Mouse (Mus musculus): Measurements from ENCODE around the gene Tmigd3. TPM values are rescaled to one million over a fixed set of nuclear protein-coding genes. Genes with fewer than 3 reads are reported as not detected.

Gene Tmigd3
- polyA plus RNA-seq, 1 experiment from 2014 or later = not detected

- no peaks in the 10 kb centered on the region for H3K36me3 ChIP-seq (replicated peaks)
- no peaks in the 10 kb centered on the region for H3K9me3 ChIP-seq
- H3K27ac ChIP-seq = no peak overlapping the region
- no peak overlapping the region for H3K4me3 ChIP-seq (replicated peaks)
- H3K9ac ChIP-seq = no peak overlapping the region
- no peaks in the 10 kb centered on the region for H3K27me3 ChIP-seq
- no peaks in the 10 kb centered on the region for H3K4me1 ChIP-seq
- no peak overlapping the region for H3K4me2 ChIP-seq
- no peak for ATAC-seq (ENCODE audit: low FRiP score)
- 88% methylated on average over 7 of the region's 7 CpGs for WGBS
Observed at GRCm38 (mm10) chr3:105929821-105930220, 59.1 kb downstream of the Tmigd3 start.

GRCm38 (mm10) chr3:105931095-105931494 is 60.4 kb downstream of the Tmigd3 start:
- H3K9me3 ChIP-seq = no peaks in the 10 kb centered on the region
- no peaks in the 10 kb centered on the region for H3K36me3 ChIP-seq (replicated peaks)
- H3K9ac ChIP-seq = no peak overlapping the region
- H3K4me1 ChIP-seq = no peaks in the 10 kb centered on the region
- H3K4me2 ChIP-seq = no peak overlapping the region
- ATAC-seq (ENCODE audit: low FRiP score) = no peak
- no peak overlapping the region for H3K4me3 ChIP-seq (replicated peaks)
- H3K27ac ChIP-seq = no peak overlapping the region
- no peaks in the 10 kb centered on the region for H3K27me3 ChIP-seq
- WGBS = 88% methylated on average over 2 of the region's 2 CpGs

GRCm38 (mm10) chr3:105932240-105933071 is 61.8 kb downstream of the Tmigd3 start, which contains the start of gene I830077J02Rik:
Gene I830077J02Rik, minus strand, starts transcription at chr3:105932664.
- no peaks in the 10 kb centered on the region for H3K4me1 ChIP-seq
- H3K36me3 ChIP-seq (replicated peaks) = peaks cover 3% of the 10 kb centered on the region; the same call in 1 of the 2 replicates
- H3K9ac ChIP-seq = no peak within 1 kb of the TSS
- no peak within 1 kb of the TSS for H3K4me3 ChIP-seq (replicated peaks)
- no peaks in the 10 kb centered on the region for H3K27me3 ChIP-seq
- no peaks in the 10 kb centered on the region for H3K9me3 ChIP-seq
- no peak within 1 kb of the TSS for H3K4me2 ChIP-seq
- no peak within 1 kb of the TSS for H3K27ac ChIP-seq
- WGBS = 81% methylated on average over 8 of the region's 8 CpGs
- no peak for ATAC-seq (ENCODE audit: low FRiP score)

- H3K9me3 ChIP-seq = no peaks in the 10 kb centered on the region
- H3K27me3 ChIP-seq = no peaks in the 10 kb centered on the region
- no peak overlapping the region for H3K27ac ChIP-seq
- WGBS = 94% methylated on average over 6 of the region's 6 CpGs
- H3K4me1 ChIP-seq = no peaks in the 10 kb centered on the region
- ATAC-seq (ENCODE audit: low FRiP score) = no peak
- H3K4me3 ChIP-seq (replicated peaks) = no peak overlapping the region
- no peak overlapping the region for H3K9ac ChIP-seq
- peaks cover 8% of the 10 kb centered on the region; the same call in 1 of the 2 replicates for H3K36me3 ChIP-seq (replicated peaks)
- H3K4me2 ChIP-seq = no peak overlapping the region
Observed at GRCm38 (mm10) chr3:105933926-105934325, 63.2 kb downstream of the Tmigd3 start.

GRCm38 (mm10) chr3:105935033-105935432 is 64.3 kb downstream of the Tmigd3 start:
- H3K36me3 ChIP-seq (replicated peaks) = peaks cover 11% of the 10 kb centered on the region
- no peaks in the 10 kb centered on the region for H3K4me1 ChIP-seq
- no peak overlapping the region for H3K4me2 ChIP-seq
- H3K27me3 ChIP-seq = no peaks in the 10 kb centered on the region
- 94% methylated on average over 5 of the region's 5 CpGs for WGBS
- no peaks in the 10 kb centered on the region for H3K9me3 ChIP-seq
- no peak overlapping the region for H3K27ac ChIP-seq
- no peak overlapping the region for H3K9ac ChIP-seq
- ATAC-seq (ENCODE audit: low FRiP score) = no peak
- H3K4me3 ChIP-seq (replicated peaks) = no peak overlapping the region

- Histone ChIP-seq H3K9me3 (no peaks in the 10 kb centered on the region), H3K27ac (no peak overlapping the region), H3K36me3 (replicated peaks) (peaks cover 21% of the 10 kb centered on the region), H3K27me3 (no peaks in the 10 kb centered on the region), H3K4me2 (no peak overlapping the region), H3K4me3 (replicated peaks) (no peak overlapping the region), H3K9ac (no peak overlapping the region), H3K4me1 (no peaks in the 10 kb centered on the region)
- WGBS = 93% methylated on average over 4 of the region's 4 CpGs
- no peak for ATAC-seq (ENCODE audit: low FRiP score)
Observed at GRCm38 (mm10) chr3:105936111-105936510, 65.4 kb downstream of the Tmigd3 start.

GRCm38 (mm10) chr3:105951348-105951747 is 80.6 kb downstream of the Tmigd3 start:
- Histone ChIP-seq H3K36me3 (replicated peaks) (peaks cover 71% of the 10 kb centered on the region), H3K4me3 (replicated peaks) (no peak overlapping the region), H3K27me3 (no peaks in the 10 kb centered on the region), H3K4me1 (no peaks in the 10 kb centered on the region), H3K27ac (no peak overlapping the region), H3K4me2 (no peak overlapping the region), H3K9me3 (no peaks in the 10 kb centered on the region), H3K9ac (no peak overlapping the region)
- no peak for ATAC-seq (ENCODE audit: low FRiP score)
- 96% methylated on average over 7 of the region's 7 CpGs for WGBS

GRCm38 (mm10) chr3:105957235-105957634 is 86.5 kb downstream of the Tmigd3 start:
- Histone ChIP-seq H3K4me1 (peaks cover 26% of the 10 kb centered on the region), H3K4me2 (no peak overlapping the region; the same call in 1 of the 2 replicates), H3K27ac (no peak overlapping the region), H3K9ac (peak overlapping the region; percentile 21; the same call in 1 of the 2 replicates), H3K9me3 (no peaks in the 10 kb centered on the region), H3K4me3 (replicated peaks) (no peak overlapping the region), H3K36me3 (replicated peaks) (peaks cover 32% of the 10 kb centered on the region), H3K27me3 (no peaks in the 10 kb centered on the region)
- no peak for ATAC-seq (ENCODE audit: low FRiP score)
- WGBS = 94% methylated on average over 1 of the region's 1 CpGs

GRCm38 (mm10) chr3:105958204-105958603 is 87.5 kb downstream of the Tmigd3 start:
- peaks cover 32% of the 10 kb centered on the region for H3K36me3 ChIP-seq (replicated peaks)

GRCm38 (mm10) chr3:105958974-105959580 is 88.4 kb downstream of the Tmigd3 start, which contains the start of gene Wdr77:
Gene Wdr77, plus strand, starts transcription at chr3:105959369.
- WGBS = under 1% methylated on average over 52 of the region's 52 CpGs
- H3K4me1 ChIP-seq = peaks cover 26% of the 10 kb centered on the region
- H3K36me3 ChIP-seq (replicated peaks) = peaks cover 35% of the 10 kb centered on the region
- H3K4me2 ChIP-seq = peak within 1 kb of the TSS; percentile 87
- ATAC-seq (ENCODE audit: low FRiP score) = peak; percentile 97
- peak within 1 kb of the TSS; percentile 85 for H3K27ac ChIP-seq
- H3K9me3 ChIP-seq = no peaks in the 10 kb centered on the region
- peak within 1 kb of the TSS; percentile 93 for H3K9ac ChIP-seq
- H3K27me3 ChIP-seq = no peaks in the 10 kb centered on the region
- H3K4me3 ChIP-seq (replicated peaks) = peak within 1 kb of the TSS; percentile 89

More at GRCm38 (mm10) chr3:105958204-105958603, 87.5 kb downstream of the Tmigd3 start:
- Histone ChIP-seq H3K27ac (no peak overlapping the region), H3K9ac (peak overlapping the region; percentile 93), H3K4me1 (peaks cover 26% of the 10 kb centered on the region), H3K4me2 (peak overlapping the region; percentile 81), H3K9me3 (no peaks in the 10 kb centered on the region), H3K27me3 (no peaks in the 10 kb centered on the region), H3K4me3 (replicated peaks) (peak overlapping the region; percentile 89)
- ATAC-seq (ENCODE audit: low FRiP score) = no peak
- 44% methylated on average over 5 of the region's 5 CpGs for WGBS

GRCm38 (mm10) chr3:105959585-105959984 is 88.9 kb downstream of the Tmigd3 start:
- peak; percentile 78; the same call in 1 of the 2 replicates for ATAC-seq (ENCODE audit: low FRiP score)
- H3K4me2 ChIP-seq = peak overlapping the region; percentile 87
- WGBS = under 1% methylated on average over 26 of the region's 26 CpGs
- H3K36me3 ChIP-seq (replicated peaks) = peaks cover 37% of the 10 kb centered on the region
- H3K9ac ChIP-seq = peak overlapping the region; percentile 90
- peak overlapping the region; percentile 89 for H3K4me3 ChIP-seq (replicated peaks)
- no peaks in the 10 kb centered on the region for H3K9me3 ChIP-seq
- peak overlapping the region; percentile 85 for H3K27ac ChIP-seq
- H3K4me1 ChIP-seq = peaks cover 26% of the 10 kb centered on the region
- H3K27me3 ChIP-seq = no peaks in the 10 kb centered on the region

- H3K9me3 ChIP-seq = no peaks in the 10 kb centered on the region
- peaks cover 26% of the 10 kb centered on the region for H3K4me1 ChIP-seq
- peaks cover 37% of the 10 kb centered on the region for H3K36me3 ChIP-seq (replicated peaks)
- peak within 1 kb of the TSS; percentile 89 for H3K4me3 ChIP-seq (replicated peaks)
- peak within 1 kb of the TSS; percentile 93 for H3K9ac ChIP-seq
- WGBS = 3% methylated on average over 6 of the region's 6 CpGs
- no peak for ATAC-seq (ENCODE audit: low FRiP score)
- H3K4me2 ChIP-seq = peak within 1 kb of the TSS; percentile 87
- no peaks in the 10 kb centered on the region for H3K27me3 ChIP-seq
- peak within 1 kb of the TSS; percentile 85 for H3K27ac ChIP-seq
Observed at GRCm38 (mm10) chr3:105959999-105960398, 89.3 kb downstream of the Tmigd3 start, which contains the start of gene Atp5f1. Gene Atp5f1, minus strand, starts transcription at chr3:105960099.

Measured in forebrain, embryonic 12.5 days (tissue).